Mouse (Mus musculus): ENCODE measurements around the gene Pgam5. TPM values are rescaled to one million over a fixed set of nuclear protein-coding genes. Genes with fewer than 3 reads are reported as not detected.
A peak's percentile ranks its signal among the peaks of the same experiment; 100 is the strongest.

The Pgam5 gene
- polyA plus RNA-seq, 1 experiment from 2014 or later: 58.3 TPM

- Histone ChIP-seq H3K4me1 (ENCODE audit: control insufficient read depth in 2 of 2, insufficient read depth in 2 of 2, low read length in 2 of 2) (peaks cover 2 to 12% of the 10 kb centered on the region in 2 experiments; a peak in 3 of 4 replicates), H3K9ac (ENCODE audit: low read length) (peak overlapping the region; percentile 81), H3K27me3 (ENCODE audit: control insufficient read depth, insufficient read depth, low read length) (no peaks in the 10 kb centered on the region), H3K4me3 (ENCODE audit: control insufficient read depth in 1 of 2, insufficient read depth in 1 of 2, low read depth in 1 of 2, low read length in 2 of 2) (peak overlapping the region; percentile 64 to 91), H3K4me2 (ENCODE audit: low read length) (peak overlapping the region; percentile 98), H3K36me3 (ENCODE audit: control insufficient read depth, insufficient read depth, low read length) (peaks cover 24% of the 10 kb centered on the region), H3K9me3 (ENCODE audit: control insufficient read depth, low read length) (no peaks in the 10 kb centered on the region), H3K27ac (replicated peaks in 1 of 2; ENCODE audit: control insufficient read depth in 1 of 2, insufficient read depth in 1 of 2, low read depth in 2 of 2, low read length in 2 of 2) (peak overlapping the region in 1 of 2 experiments; percentile 34; a peak in 2 of 4 replicates)
- WGBS: 4% methylated on average over 30 of the region's 31 CpGs
- ATAC-seq (ENCODE audit: insufficient number of reproducible peaks, insufficient read depth, low FRiP score, low read depth): peak; percentile 53; the same call in 1 of the 2 replicates
Observed at GRCm38 (mm10) chr5:110286446-110287083, 16.9 kb upstream of the Pgam5 start.

- Histone ChIP-seq H3K27me3 (ENCODE audit: control insufficient read depth, insufficient read depth, low read length) (no peaks in the 10 kb centered on the region), H3K9me3 (ENCODE audit: control insufficient read depth, low read length) (no peaks in the 10 kb centered on the region), H3K4me3 (ENCODE audit: control insufficient read depth in 1 of 2, insufficient read depth in 1 of 2, low read depth in 1 of 2, low read length in 2 of 2) (peak within 1 kb of the TSS; percentile 64 to 91), H3K36me3 (ENCODE audit: control insufficient read depth, insufficient read depth, low read length) (peaks cover 18% of the 10 kb centered on the region), H3K27ac (replicated peaks in 1 of 2; ENCODE audit: control insufficient read depth in 1 of 2, insufficient read depth in 1 of 2, low read depth in 2 of 2, low read length in 2 of 2) (peak within 1 kb of the TSS in 1 of 2 experiments; percentile 59; a peak in 2 of 4 replicates), H3K9ac (ENCODE audit: low read length) (peak within 1 kb of the TSS; percentile 81), H3K4me1 (ENCODE audit: control insufficient read depth in 2 of 2, insufficient read depth in 2 of 2, low read length in 2 of 2) (peaks cover 2 to 12% of the 10 kb centered on the region in 2 experiments; a peak in 3 of 4 replicates), H3K4me2 (ENCODE audit: low read length) (peak within 1 kb of the TSS; percentile 98)
- under 1% methylated on average over 63 of the region's 64 CpGs for WGBS
- peak; percentile 97 for ATAC-seq (ENCODE audit: insufficient number of reproducible peaks, insufficient read depth, low FRiP score, low read depth)
Observed at GRCm38 (mm10) chr5:110285770-110286445, 16.2 kb upstream of the Pgam5 start, which contains the start of the genes Pxmp2 and Pole. Gene Pxmp2, minus strand, starts transcription at chr5:110286186. Gene Pole, plus strand, starts transcription at chr5:110286306.

- H3K4me1 ChIP-seq (ENCODE audit: control insufficient read depth in 2 of 2, insufficient read depth in 2 of 2, low read length in 2 of 2): peaks cover 2 to 12% of the 10 kb centered on the region in 2 experiments; a peak in 3 of 4 replicates
- H3K27ac ChIP-seq (replicated peaks in 1 of 2; ENCODE audit: control insufficient read depth in 1 of 2, insufficient read depth in 1 of 2, low read depth in 2 of 2, low read length in 2 of 2): no peak overlapping the region
- ATAC-seq (ENCODE audit: insufficient number of reproducible peaks, insufficient read depth, low FRiP score, low read depth): no peak
- H3K4me3 ChIP-seq (ENCODE audit: control insufficient read depth in 1 of 2, insufficient read depth in 1 of 2, low read depth in 1 of 2, low read length in 2 of 2): peak overlapping the region; percentile 64 to 82
- peak overlapping the region; percentile 80 for H3K9ac ChIP-seq (ENCODE audit: low read length)
- H3K4me2 ChIP-seq (ENCODE audit: low read length): peak overlapping the region; percentile 98
- no peaks in the 10 kb centered on the region for H3K9me3 ChIP-seq (ENCODE audit: control insufficient read depth, low read length)
- WGBS: 2% methylated on average over 15 of the region's 15 CpGs
- no peaks in the 10 kb centered on the region for H3K27me3 ChIP-seq (ENCODE audit: control insufficient read depth, insufficient read depth, low read length)
- H3K36me3 ChIP-seq (ENCODE audit: control insufficient read depth, insufficient read depth, low read length): peaks cover 12% of the 10 kb centered on the region
Observed at GRCm38 (mm10) chr5:110285156-110285555, 15.4 kb upstream of the Pgam5 start.

GRCm38 (mm10) chr5:110284536-110284935, 14.8 kb upstream of the Pgam5 start:
- Histone ChIP-seq H3K27ac (replicated peaks in 1 of 2; ENCODE audit: control insufficient read depth in 1 of 2, insufficient read depth in 1 of 2, low read depth in 2 of 2, low read length in 2 of 2) (no peak overlapping the region), H3K9ac (ENCODE audit: low read length) (no peak overlapping the region; the same call in 1 of the 2 replicates), H3K27me3 (ENCODE audit: control insufficient read depth, insufficient read depth, low read length) (no peaks in the 10 kb centered on the region), H3K9me3 (ENCODE audit: control insufficient read depth, low read length) (no peaks in the 10 kb centered on the region), H3K4me3 (ENCODE audit: control insufficient read depth in 1 of 2, insufficient read depth in 1 of 2, low read depth in 1 of 2, low read length in 2 of 2) (peak overlapping the region in 1 of 2 experiments; percentile 64; a peak in 2 of 4 replicates), H3K4me2 (ENCODE audit: low read length) (peak overlapping the region; percentile 98), H3K36me3 (ENCODE audit: control insufficient read depth, insufficient read depth, low read length) (peaks cover 5% of the 10 kb centered on the region), H3K4me1 (ENCODE audit: control insufficient read depth in 2 of 2, insufficient read depth in 2 of 2, low read length in 2 of 2) (peaks cover 2 to 12% of the 10 kb centered on the region in 2 experiments; a peak in 3 of 4 replicates)
- no peak for ATAC-seq (ENCODE audit: insufficient number of reproducible peaks, insufficient read depth, low FRiP score, low read depth)
- 10% methylated on average over 4 of the region's 4 CpGs for WGBS

GRCm38 (mm10) chr5:110281984-110282383, 12.3 kb upstream of the Pgam5 start:
- H3K9me3 ChIP-seq (ENCODE audit: control insufficient read depth, low read length): no peaks in the 10 kb centered on the region
- 67% methylated on average over 2 of the region's 2 CpGs for WGBS
- H3K4me2 ChIP-seq (ENCODE audit: low read length): no peak overlapping the region

GRCm38 (mm10) chr5:110276910-110277309, 7.2 kb upstream of the Pgam5 start:
- H3K27ac ChIP-seq (replicated peaks in 1 of 2; ENCODE audit: control insufficient read depth in 1 of 2, insufficient read depth in 1 of 2, low read depth in 2 of 2, low read length in 2 of 2): no peak overlapping the region
- no peak overlapping the region for H3K9ac ChIP-seq (ENCODE audit: low read length)
- H3K4me3 ChIP-seq (ENCODE audit: control insufficient read depth in 1 of 2, insufficient read depth in 1 of 2, low read depth in 1 of 2, low read length in 2 of 2): no peak overlapping the region
- 0 out of 2 replicates have a peak, but pooled peaks have one; percentile 47 for ATAC-seq (ENCODE audit: insufficient number of reproducible peaks, insufficient read depth, low FRiP score, low read depth)
- 84% methylated on average over 1 of the region's 1 CpGs for WGBS
- H3K9me3 ChIP-seq (ENCODE audit: control insufficient read depth, low read length): no peaks in the 10 kb centered on the region
- H3K27me3 ChIP-seq (ENCODE audit: control insufficient read depth, insufficient read depth, low read length): no peaks in the 10 kb centered on the region
- no peak overlapping the region for H3K4me2 ChIP-seq (ENCODE audit: low read length)
- H3K36me3 ChIP-seq (ENCODE audit: control insufficient read depth, insufficient read depth, low read length): no peaks in the 10 kb centered on the region
- no peaks in the 10 kb centered on the region for H3K4me1 ChIP-seq (ENCODE audit: control insufficient read depth in 2 of 2, insufficient read depth in 2 of 2, low read length in 2 of 2)

More at GRCm38 (mm10) chr5:110281984-110282383, 12.3 kb upstream of the Pgam5 start:
- H3K4me1 ChIP-seq (ENCODE audit: control insufficient read depth in 2 of 2, insufficient read depth in 2 of 2, low read length in 2 of 2): peaks cover 0 to 12% of the 10 kb centered on the region in 2 experiments; a peak in 2 of 4 replicates
- no peaks in the 10 kb centered on the region for H3K36me3 ChIP-seq (ENCODE audit: control insufficient read depth, insufficient read depth, low read length)
- no peaks in the 10 kb centered on the region for H3K27me3 ChIP-seq (ENCODE audit: control insufficient read depth, insufficient read depth, low read length)
- ATAC-seq (ENCODE audit: insufficient number of reproducible peaks, insufficient read depth, low FRiP score, low read depth): no peak
- no peak overlapping the region for H3K9ac ChIP-seq (ENCODE audit: low read length)
- H3K27ac ChIP-seq (replicated peaks in 1 of 2; ENCODE audit: control insufficient read depth in 1 of 2, insufficient read depth in 1 of 2, low read depth in 2 of 2, low read length in 2 of 2): no peak overlapping the region
- no peak overlapping the region for H3K4me3 ChIP-seq (ENCODE audit: control insufficient read depth in 1 of 2, insufficient read depth in 1 of 2, low read depth in 1 of 2, low read length in 2 of 2)

- WGBS: 68% methylated on average over 2 of the region's 2 CpGs
- Histone ChIP-seq H3K4me2 (ENCODE audit: low read length) (no peak overlapping the region), H3K4me1 (ENCODE audit: control insufficient read depth in 2 of 2, insufficient read depth in 2 of 2, low read length in 2 of 2) (no peaks in the 10 kb centered on the region), H3K27me3 (ENCODE audit: control insufficient read depth, insufficient read depth, low read length) (no peaks in the 10 kb centered on the region), H3K9ac (ENCODE audit: low read length) (no peak overlapping the region), H3K27ac (replicated peaks in 1 of 2; ENCODE audit: control insufficient read depth in 1 of 2, insufficient read depth in 1 of 2, low read depth in 2 of 2, low read length in 2 of 2) (no peak overlapping the region), H3K36me3 (ENCODE audit: control insufficient read depth, insufficient read depth, low read length) (no peaks in the 10 kb centered on the region), H3K9me3 (ENCODE audit: control insufficient read depth, low read length) (no peaks in the 10 kb centered on the region), H3K4me3 (ENCODE audit: control insufficient read depth in 1 of 2, insufficient read depth in 1 of 2, low read depth in 1 of 2, low read length in 2 of 2) (no peak overlapping the region)
- ATAC-seq (ENCODE audit: insufficient number of reproducible peaks, insufficient read depth, low FRiP score, low read depth): no peak
Observed at GRCm38 (mm10) chr5:110276391-110276790, 6.7 kb upstream of the Pgam5 start.

All from heart, embryonic 14.5 days (tissue).